ENCODE assay signal across 11 mouse cellular contexts in genomic region chr14:55795380-55796163, GRCm38 (mm10). TPM values are rescaled to one million over a fixed set of nuclear protein-coding genes. Genes with fewer than 3 reads are reported as not detected.
A peak's percentile ranks its signal among the peaks of the same experiment; 100 is the strongest.
DNase-seq lines count a peak whose midpoint lies in the region; ATAC-seq lines count a peak whose summit lies in the region.
"Had no signal": no experiment of that assay in that cellular context is flagged by ENCODE, and none has a peak within 500 bp of the region (broad histone marks: within the 10 kb centered on the region; RNA-seq: fewer than 3 reads in every experiment).

No protein-coding gene starts in this region.

- no peaks in the 10 kb centered on the region for H3K9me3 ChIP-seq in kidney, embryonic 16.5 days (ENCODE audit: low read length)
- H3K9me3 ChIP-seq in hindbrain, embryonic 10.5 days: no peaks in the 10 kb centered on the region
- H3K9me3 ChIP-seq: neural tube, embryonic 13.5 days had no signal

- ATAC-seq in kidney, embryonic 16.5 days (ENCODE audit: low FRiP score, low TSS enrichment): no peak
- peak; percentile 37; the same call in 1 of the 2 replicates for ATAC-seq in megakaryocyte progenitor cell, adult 5-6 weeks (replicated peaks; ENCODE audit: poor library complexity)
- ATAC-seq: Patski had no signal

- no peaks in the 10 kb centered on the region for H3K4me1 ChIP-seq in kidney, embryonic 16.5 days (ENCODE audit: insufficient read depth, low read length)
- no peaks in the 10 kb centered on the region for H3K4me1 ChIP-seq in hindbrain, embryonic 10.5 days (replicated peaks)
- H3K4me1 ChIP-seq: neural tube, embryonic 13.5 days had no signal

- H3K4me2 ChIP-seq in kidney, embryonic 16.5 days (replicated peaks; ENCODE audit: low read depth, low read length): no peak overlapping the region
- H3K4me2 ChIP-seq: neural tube, embryonic 13.5 days had no signal

- no peak for DNase-seq in kidney, postnatal 36 days
- peak; percentile 64 for DNase-seq in NIH3T3 (ENCODE audit: low read depth)
- DNase-seq in heart, postnatal 25 days (ENCODE audit: low spot score): peak; percentile 45
- no peak for DNase-seq in hindbrain, embryonic 10.5 days (ENCODE audit: low spot score)
- DNase-seq in right cerebral cortex, adult 18-20 months: no peak
- no peak for DNase-seq in embryo, embryonic 10 days (ENCODE audit: low spot score)
- DNase-seq: cerebellum, adult 11-12 months had no signal

- no peaks in the 10 kb centered on the region for H3K27me3 ChIP-seq in kidney, embryonic 16.5 days (ENCODE audit: insufficient read depth, low read length)
- H3K27me3 ChIP-seq in hindbrain, embryonic 10.5 days (ENCODE audit: insufficient read depth, poor library complexity, severe bottlenecking): peaks cover 3% of the 10 kb centered on the region

- H3K36me3 ChIP-seq in kidney, embryonic 16.5 days (ENCODE audit: insufficient read depth, low read length): no peaks in the 10 kb centered on the region
- no peaks in the 10 kb centered on the region for H3K36me3 ChIP-seq in hindbrain, embryonic 10.5 days
- H3K36me3 ChIP-seq: neural tube, embryonic 13.5 days had no signal

- WGBS in kidney, embryonic 16.5 days: 71% methylated on average over 15 of the region's 15 CpGs
- 89% methylated on average over 15 of the region's 15 CpGs for WGBS in hindbrain, embryonic 10.5 days

- intact Hi-C loops in heart, postnatal 25 days (cut with DNase I): no loop called here

- H3K4me3 ChIP-seq in kidney, embryonic 16.5 days (ENCODE audit: low read length): no peak overlapping the region
- no peak overlapping the region for H3K4me3 ChIP-seq in hindbrain, embryonic 10.5 days
- H3K4me3 ChIP-seq: neural tube, embryonic 13.5 days had no signal

- peak overlapping the region; percentile 30; the same call in 1 of the 2 replicates for H3K27ac ChIP-seq in kidney, embryonic 16.5 days (ENCODE audit: low read length)
- no peak overlapping the region for H3K27ac ChIP-seq in hindbrain, embryonic 10.5 days
- H3K27ac ChIP-seq: neural tube, embryonic 13.5 days had no signal

- no peak overlapping the region for H3K9ac ChIP-seq in kidney, embryonic 16.5 days (replicated peaks; ENCODE audit: low read length)
- H3K9ac ChIP-seq: neural tube, embryonic 13.5 days had no signal

RNA-seq across cellular contexts. Expression of gene Ripk3, which starts 6.9 kb away (rescaled TPM):
- 39.3 and 43.4 TPM in 2 replicates for polyA plus RNA-seq in kidney, embryonic 16.5 days (2015; fragmentation: Nextera tagmentation; extraction: Ambion mirVana)
- 1 to 10 TPM; 2.3 to 3.4 TPM for total RNA-seq in heart, postnatal 25 days (2021)
- total RNA-seq in megakaryocyte progenitor cell, adult 5-6 weeks (2015): 116 and 152 TPM in 2 replicates
- total RNA-seq in megakaryocyte progenitor cell, adult 5-6 weeks (2017): 25.3 and 49.9 TPM in 2 replicates
- 11.9 and 14.4 TPM in 2 replicates for polyA plus RNA-seq in hindbrain, embryonic 10.5 days (2016; fragmentation: Nextera tagmentation; extraction: Ambion mirVana)

RNA-seq across cellular contexts. Expression of gene Adcy4, which starts 11.7 kb away (rescaled TPM):
- polyA plus RNA-seq in kidney, embryonic 16.5 days (2015; fragmentation: Nextera tagmentation; extraction: Ambion mirVana): 16.7 and 19.7 TPM in 2 replicates
- 10 to 100 TPM; 18.2 to 23.8 TPM for total RNA-seq in heart, postnatal 25 days (2021)
- 0.05 TPM in 1 of 2 replicates, not detected in the other for total RNA-seq in megakaryocyte progenitor cell, adult 5-6 weeks (2015)
- not detected in 2 replicates for total RNA-seq in megakaryocyte progenitor cell, adult 5-6 weeks (2017)
- polyA plus RNA-seq in hindbrain, embryonic 10.5 days (2016; fragmentation: Nextera tagmentation; extraction: Ambion mirVana): 7.9 and 10.3 TPM in 2 replicates
- polyA plus RNA-seq: Patski had no signal

RNA-seq across cellular contexts. Expression of gene Nfatc4, which starts 27.4 kb away (rescaled TPM):
- 38.2 and 38.7 TPM in 2 replicates for polyA plus RNA-seq in kidney, embryonic 16.5 days (2015; fragmentation: Nextera tagmentation; extraction: Ambion mirVana)
- total RNA-seq in heart, postnatal 25 days (2021): 1 to 10 TPM; 3.9 to 5.5 TPM
- total RNA-seq in megakaryocyte progenitor cell, adult 5-6 weeks (2015): not detected in 2 replicates
- total RNA-seq in megakaryocyte progenitor cell, adult 5-6 weeks (2017): not detected in 2 replicates
- 34.0 and 34.6 TPM in 2 replicates for polyA plus RNA-seq in hindbrain, embryonic 10.5 days (2016; fragmentation: Nextera tagmentation; extraction: Ambion mirVana)

RNA-seq across cellular contexts. Expression of gene Ltb4r1, which starts 29.8 kb away (rescaled TPM):
- 0.54 and 0.92 TPM in 2 replicates for polyA plus RNA-seq in kidney, embryonic 16.5 days (2015; fragmentation: Nextera tagmentation; extraction: Ambion mirVana)
- total RNA-seq in heart, postnatal 25 days (2021): under 1 TPM in 1 of 2 experiments, not detected in 1; 0.18 TPM
- 18.5 and 19.9 TPM in 2 replicates for total RNA-seq in megakaryocyte progenitor cell, adult 5-6 weeks (2015)
- 31.4 and 42.4 TPM in 2 replicates for total RNA-seq in megakaryocyte progenitor cell, adult 5-6 weeks (2017)
- polyA plus RNA-seq in hindbrain, embryonic 10.5 days (2016; fragmentation: Nextera tagmentation; extraction: Ambion mirVana): 0.11 and 0.39 TPM in 2 replicates
- polyA plus RNA-seq: Patski had no signal

RNA-seq across cellular contexts. Expression of gene Ltb4r2, which starts 34.3 kb away (rescaled TPM):
- polyA plus RNA-seq in kidney, embryonic 16.5 days (2015; fragmentation: Nextera tagmentation; extraction: Ambion mirVana): 0.41 and 0.45 TPM in 2 replicates
- under 1 TPM; 0.06 to 0.13 TPM for total RNA-seq in heart, postnatal 25 days (2021)
- total RNA-seq in megakaryocyte progenitor cell, adult 5-6 weeks (2015): 0.39 and 0.44 TPM in 2 replicates
- 0.47 and 0.62 TPM in 2 replicates for total RNA-seq in megakaryocyte progenitor cell, adult 5-6 weeks (2017)
- polyA plus RNA-seq in hindbrain, embryonic 10.5 days (2016; fragmentation: Nextera tagmentation; extraction: Ambion mirVana): 0.14 and 0.21 TPM in 2 replicates
- polyA plus RNA-seq: Patski had no signal

Comparison
In these comparisons a context has a peak if more than half of its experiments do, and no peak if none do; other contexts are left out.
1. DNase-seq: peak in NIH3T3 (single experiment) and heart, postnatal 25 days (single experiment); none in kidney, postnatal 36 days (0 of 2), hindbrain, embryonic 10.5 days (single experiment), right cerebral cortex, adult 18-20 months (single experiment) and embryo, embryonic 10 days (single experiment).
2. RNA of gene Ripk3, which starts 6.9 kb away (total RNA-seq): 25.3 to 152 TPM in megakaryocyte progenitor cell, adult 5-6 weeks; 2.3 to 3.4 TPM in heart, postnatal 25 days; every median in the first group is over 4 times any median in the second.
3. RNA of gene Adcy4, which starts 11.7 kb away (total RNA-seq): 18.2 to 23.8 TPM in heart, postnatal 25 days; 0.05 TPM in megakaryocyte progenitor cell, adult 5-6 weeks; every median in the first group is over 10 times any median in the second.
4. RNA of gene Nfatc4, which starts 27.4 kb away (total RNA-seq): 3.9 to 5.5 TPM in heart, postnatal 25 days; not detected in megakaryocyte progenitor cell, adult 5-6 weeks; every median in the first group is over 4 times any median in the second.